Mouse (Mus musculus) liver, embryonic 14.5 days (tissue): ENCODE results near the gene Gfra1.

Experiments
- CTCF ChIP-seq: IDR thresholded peaks from 2 replicates; pipeline ENCODE4 v1.5.1; 2016; ENCODE audit warnings: antibody characterized with exemption, low read depth, control low read depth
- EP300 ChIP-seq: IDR thresholded peaks from 2 replicates; pipeline ENCODE4 v1.6.1; 2016; ENCODE audit warnings: antibody characterized with exemption, low read depth

- no peak for TF ChIP-seq CTCF
- no peak for TF ChIP-seq EP300
These were observed 41.0 kb downstream of the Gfra1 start for GRCm38 (mm10) chr19:58414733-58415132.
